Mouse (Mus musculus) C2C12 (cell line): ENCODE measurements around the gene Otud6a. TPM values are rescaled to one million over a fixed set of nuclear protein-coding genes. Genes with fewer than 3 reads are reported as not detected.

Experiments
- H3K27me3 ChIP-seq: one replicate; pipeline ENCODE4 v1.6.1; 2011; ENCODE audit not compliant: control insufficient read depth, insufficient read depth, insufficient read length
- H3K36me3 ChIP-seq: one replicate; pipeline ENCODE4 v1.6.1; 2011; ENCODE audit not compliant: control insufficient read depth, insufficient read depth
- H3K4me3 ChIP-seq: one replicate; pipeline ENCODE4 v1.5.1; 2011; ENCODE audit warnings: mild to moderate bottlenecking, control low read depth; ENCODE audit not compliant: poor library complexity, insufficient read depth, severe bottlenecking
- H3K79me2 ChIP-seq: one replicate; pipeline ENCODE4 v1.6.1; 2011; ENCODE audit not compliant: control insufficient read depth, insufficient read depth
- H3K79me3 ChIP-seq: one replicate; pipeline ENCODE4 v1.6.1; 2011; ENCODE audit warnings: low read depth, control low read depth
- H3ac ChIP-seq: one replicate; pipeline ENCODE3; 2011; ENCODE audit warnings: low read depth; ENCODE audit not compliant: control insufficient read depth, insufficient read length
- CEBPB ChIP-seq: IDR thresholded peaks from one replicate; pipeline ENCODE4 v1.6.1; 2011; ENCODE audit warnings: low read depth, mild to moderate bottlenecking, control low read depth, moderate library complexity
- CTCF ChIP-seq: IDR thresholded peaks from one replicate; pipeline ENCODE4 v1.5.1; 2011; ENCODE audit not compliant: control insufficient read depth, insufficient read depth, insufficient read length
- FOSL1 ChIP-seq: IDR thresholded peaks from one replicate; pipeline ENCODE4 v1.8.0; 2011; ENCODE audit warnings: mild to moderate bottlenecking, low read length; ENCODE audit not compliant: poor library complexity, insufficient read depth, severe bottlenecking
- MAX ChIP-seq: IDR thresholded peaks from one replicate; pipeline ENCODE4 v1.6.1; 2011; ENCODE audit warnings: mild to moderate bottlenecking, control low read depth
- MYOD1 ChIP-seq: IDR thresholded peaks from one replicate; pipeline ENCODE4 v1.6.1; 2011; ENCODE audit warnings: low read depth; ENCODE audit not compliant: control insufficient read depth, insufficient read length
- MYOG ChIP-seq: IDR thresholded peaks from one replicate; pipeline ENCODE4 v1.6.1; 2011; ENCODE audit not compliant: control insufficient read depth, insufficient read length; ENCODE audit errors: extremely low read depth
- USF1 ChIP-seq: IDR thresholded peaks from one replicate; pipeline ENCODE4 v1.6.1; 2011; ENCODE audit warnings: low read depth, mild to moderate bottlenecking, control low read depth, moderate library complexity
- long read RNA-seq, 2 experiments: library from polyadenylated mRNA; unstranded; transcript quantifications; one replicate each; pipeline ENCODE4 v2.0.0; 2019 to 2020
- polyA plus RNA-seq: library from polyadenylated mRNA; unstranded; fragments of >200 nt; fragmentation: generic; extraction: Trizol; gene quantifications from one replicate; pipeline ENCODE4 v1.2.1, GENCODE M21; 2012; ENCODE audit warnings: missing spikeins

Otud6a gene
- not detected for polyA plus RNA-seq
- long read RNA-seq, experiment 1: 0 reads
- long read RNA-seq, experiment 2: 0 reads

- Histone ChIP-seq H3K27me3 (no peaks in the 10 kb centered on the region), H3K79me2 (no peaks in the 10 kb centered on the region), H3ac (no peak within 1 kb of the TSS), H3K79me3 (no peaks in the 10 kb centered on the region), H3K4me3 (no peak within 1 kb of the TSS), H3K36me3 (no peaks in the 10 kb centered on the region)
- TF ChIP-seq CTCF: no peak
- no peak for TF ChIP-seq CEBPB
- TF ChIP-seq MYOG: no peak
- TF ChIP-seq MYOD1: no peak
- no peak for TF ChIP-seq FOSL1
- no peak for TF ChIP-seq USF1
- TF ChIP-seq MAX: no peak
Measured at GRCm38 (mm10) chrX:100428693-100429092, at the start of gene Otud6a. Otud6a (plus strand) TSS chrX:100429013.

- no peaks in the 10 kb centered on the region for H3K79me2 ChIP-seq
- H3K36me3 ChIP-seq: no peaks in the 10 kb centered on the region
- TF ChIP-seq USF1 (no peak), CEBPB (no peak), MYOG (no peak), MAX (no peak), FOSL1 (no peak), MYOD1 (no peak), CTCF (no peak)
- no peaks in the 10 kb centered on the region for H3K79me3 ChIP-seq
- H3ac ChIP-seq: no peak overlapping the region
- H3K4me3 ChIP-seq: no peak overlapping the region
- no peaks in the 10 kb centered on the region for H3K27me3 ChIP-seq
Measured at GRCm38 (mm10) chrX:100389887-100390286, 38.9 kb upstream of the Otud6a start.

GRCm38 (mm10) chrX:100392304-100392703 is 36.5 kb upstream of the Otud6a start:
- H3K79me2 ChIP-seq: no peaks in the 10 kb centered on the region
- H3K4me3 ChIP-seq: no peak overlapping the region
- no peaks in the 10 kb centered on the region for H3K79me3 ChIP-seq
- H3K36me3 ChIP-seq: no peaks in the 10 kb centered on the region
- TF ChIP-seq MYOG (no peak), USF1 (no peak), FOSL1 (no peak), MAX (no peak), CEBPB (no peak), CTCF (no peak), MYOD1 (no peak)
- H3ac ChIP-seq: no peak overlapping the region
- H3K27me3 ChIP-seq: no peaks in the 10 kb centered on the region

- H3K36me3 ChIP-seq: no peaks in the 10 kb centered on the region
- H3ac ChIP-seq: no peak overlapping the region
- no peak overlapping the region for H3K4me3 ChIP-seq
- no peaks in the 10 kb centered on the region for H3K27me3 ChIP-seq
- TF ChIP-seq MYOD1 (no peak), CEBPB (no peak), CTCF (no peak), USF1 (no peak)
- H3K79me2 ChIP-seq: no peaks in the 10 kb centered on the region
- H3K79me3 ChIP-seq: no peaks in the 10 kb centered on the region
Measured at GRCm38 (mm10) chrX:100394223-100394861, 34.5 kb upstream of the Otud6a start.

- H3K27me3 ChIP-seq: no peaks in the 10 kb centered on the region
- no peak overlapping the region for H3ac ChIP-seq
- TF ChIP-seq MAX (no peak), MYOG (no peak), FOSL1 (no peak), MYOD1 (no peak), CTCF (no peak), CEBPB (no peak)
Measured at GRCm38 (mm10) chrX:100395026-100395425, 33.8 kb upstream of the Otud6a start.

More at GRCm38 (mm10) chrX:100395026-100395425, 33.8 kb upstream of the Otud6a start:
- Histone ChIP-seq H3K79me2 (no peaks in the 10 kb centered on the region), H3K79me3 (no peaks in the 10 kb centered on the region), H3K4me3 (no peak overlapping the region), H3K36me3 (no peaks in the 10 kb centered on the region)
